In the genomic region with DNA sequence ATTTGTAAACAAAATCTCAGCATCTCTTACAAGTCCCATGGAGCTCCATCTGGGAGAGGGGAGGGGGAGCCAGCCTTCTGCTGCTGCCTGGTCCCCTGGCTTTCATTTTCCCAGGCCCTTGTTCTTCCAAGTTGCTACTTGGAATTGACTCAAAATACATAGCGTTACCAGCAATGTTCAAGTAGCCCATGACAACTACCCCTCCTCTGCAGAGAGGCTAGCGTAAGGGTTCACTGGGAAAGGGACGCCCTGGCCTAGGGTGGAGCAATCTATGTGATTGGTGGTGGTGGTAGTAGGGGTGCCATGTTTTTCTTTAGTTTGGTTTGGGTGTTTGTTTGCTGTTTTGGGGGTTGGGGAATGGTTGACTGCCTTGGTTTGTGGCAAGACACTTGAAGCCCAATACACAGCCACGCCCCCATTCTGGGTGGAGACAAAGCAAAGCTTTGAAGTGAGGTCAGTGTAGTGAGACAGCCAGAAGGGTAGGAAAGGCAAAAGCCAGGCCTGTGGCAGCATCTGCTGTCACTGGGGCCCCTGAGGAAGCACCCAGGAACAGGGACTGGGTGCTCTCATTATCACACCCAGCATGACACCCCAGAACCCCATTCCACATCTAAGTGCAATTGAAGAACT, we compare ENCODE assay signal across 7 mouse cellular contexts. TPM values are rescaled to one million over a fixed set of nuclear protein-coding genes. Genes with fewer than 3 reads are reported as not detected.
DNase-seq lines count a peak whose midpoint lies in the region; ATAC-seq and TF ChIP-seq lines count a peak whose summit lies in the region.

No protein-coding gene starts in this region.

- no peak for ATAC-seq in liver, embryonic 11.5 days (replicated peaks; ENCODE audit: low FRiP score)
- peak; percentile 32; the same call in 1 of the 2 replicates for ATAC-seq in forebrain, embryonic 15.5 days (replicated peaks)
- peak; percentile 10; the same call in 1 of the 2 replicates for ATAC-seq in liver, postnatal 0 days
- peak; percentile 49; the same call in 1 of the 2 replicates for ATAC-seq in stomach, embryonic 14.5 days (ENCODE audit: insufficient number of reproducible peaks, insufficient read depth, low FRiP score, low read depth)

- no peaks in the 10 kb centered on the region for H3K27me3 ChIP-seq in liver, embryonic 11.5 days (replicated peaks; ENCODE audit: control insufficient read depth, insufficient read depth, low read length)
- no peaks in the 10 kb centered on the region for H3K27me3 ChIP-seq in forebrain, embryonic 15.5 days
- no peaks in the 10 kb centered on the region for H3K27me3 ChIP-seq in liver, postnatal 0 days (ENCODE audit: insufficient read depth, low read length)
- no peaks in the 10 kb centered on the region for H3K27me3 ChIP-seq in stomach, embryonic 14.5 days (ENCODE audit: control insufficient read depth, insufficient read depth, low read length)

- no peak overlapping the region; the same call in 1 of the 2 replicates for H3K4me2 ChIP-seq in liver, embryonic 11.5 days
- no peak overlapping the region for H3K4me2 ChIP-seq in forebrain, embryonic 15.5 days (replicated peaks)
- H3K4me2 ChIP-seq in liver, postnatal 0 days (ENCODE audit: low read depth, low read length), result peak overlapping the region; percentile 70
- no peak overlapping the region for H3K4me2 ChIP-seq in stomach, embryonic 14.5 days (replicated peaks; ENCODE audit: low read depth, low read length)

- TF ChIP-seq CTCF in liver, postnatal 0 days (IDR thresholded peaks at IDR 0.05; ENCODE audit: low read depth), result no peak

- peaks cover 2% of the 10 kb centered on the region; the same call in 1 of the 2 replicates for H3K4me1 ChIP-seq in liver, embryonic 11.5 days (replicated peaks; ENCODE audit: control insufficient read depth, insufficient read depth, low read length)
- H3K4me1 ChIP-seq in forebrain, embryonic 15.5 days, result peaks cover 12% of the 10 kb centered on the region; the same call in 1 of the 2 replicates
- peaks cover 19% of the 10 kb centered on the region for H3K4me1 ChIP-seq in liver, postnatal 0 days (ENCODE audit: insufficient read depth)
- H3K4me1 ChIP-seq in stomach, embryonic 14.5 days (ENCODE audit: control insufficient read depth, insufficient read depth, low read length), result 0 out of 2 replicates have a peak, but pooled peaks cover 5% of the 10 kb centered on the region

- H3K36me3 ChIP-seq in liver, embryonic 11.5 days (ENCODE audit: control insufficient read depth, insufficient read depth, low read length), result no peaks in the 10 kb centered on the region
- no peaks in the 10 kb centered on the region for H3K36me3 ChIP-seq in forebrain, embryonic 15.5 days
- H3K36me3 ChIP-seq in liver, postnatal 0 days (replicated peaks; ENCODE audit: insufficient read depth, low read length), result no peaks in the 10 kb centered on the region
- no peaks in the 10 kb centered on the region for H3K36me3 ChIP-seq in stomach, embryonic 14.5 days (ENCODE audit: control insufficient read depth, insufficient read depth, low read length)

- peak; percentile 17 for DNase-seq in liver
- no peak for DNase-seq in liver, embryonic 11.5 days (ENCODE audit: low spot score)
- DNase-seq in liver, postnatal 0 days, result peak; percentile 61
- no peak for DNase-seq in heart, postnatal 25 days (ENCODE audit: low spot score)
- no peak for DNase-seq in spleen, postnatal 10 days (ENCODE audit: low spot score in 2 of 2)

- H3K9me3 ChIP-seq in liver, embryonic 11.5 days (ENCODE audit: control insufficient read depth, low read length), result no peaks in the 10 kb centered on the region
- H3K9me3 ChIP-seq in forebrain, embryonic 15.5 days, result no peaks in the 10 kb centered on the region
- no peaks in the 10 kb centered on the region for H3K9me3 ChIP-seq in liver, postnatal 0 days (ENCODE audit: low read length)
- no peaks in the 10 kb centered on the region for H3K9me3 ChIP-seq in stomach, embryonic 14.5 days (ENCODE audit: control insufficient read depth, low read depth, low read length)

- intact Hi-C loops in heart, postnatal 25 days (cut with DNase I), result no loop called here

- WGBS in liver, embryonic 11.5 days, result 81% methylated on average over 4 of the region's 4 CpGs
- WGBS in forebrain, embryonic 15.5 days, result 76% methylated on average over 4 of the region's 4 CpGs
- WGBS in liver, postnatal 0 days (ENCODE audit: insufficient replicate concordance), result 63% methylated on average over 4 of the region's 4 CpGs
- WGBS in stomach, embryonic 14.5 days, result 83% methylated on average over 4 of the region's 4 CpGs

- no peak overlapping the region for H3K9ac ChIP-seq in liver, embryonic 11.5 days (ENCODE audit: low read depth, low read length)
- H3K9ac ChIP-seq in forebrain, embryonic 15.5 days (replicated peaks), result no peak overlapping the region
- H3K9ac ChIP-seq in liver, postnatal 0 days (replicated peaks), result no peak overlapping the region
- H3K9ac ChIP-seq in stomach, embryonic 14.5 days (replicated peaks; ENCODE audit: low read depth, low read length), result no peak overlapping the region

- no peak overlapping the region for H3K27ac ChIP-seq in liver, embryonic 11.5 days (ENCODE audit: low read depth, low read length)
- H3K27ac ChIP-seq in forebrain, embryonic 15.5 days (replicated peaks), result no peak overlapping the region
- peak overlapping the region; percentile 61 for H3K27ac ChIP-seq in liver, postnatal 0 days (ENCODE audit: low read depth)
- no peak overlapping the region for H3K27ac ChIP-seq in stomach, embryonic 14.5 days (ENCODE audit: low read length)

- H3K4me3 ChIP-seq in liver, embryonic 11.5 days (ENCODE audit: low read depth, low read length), result no peak overlapping the region
- H3K4me3 ChIP-seq in forebrain, embryonic 15.5 days, result no peak overlapping the region
- H3K4me3 ChIP-seq in liver, postnatal 0 days (ENCODE audit: low read depth, low read length), result no peak overlapping the region
- no peak overlapping the region for H3K4me3 ChIP-seq in stomach, embryonic 14.5 days (ENCODE audit: low read depth, low read length)

- no peak for TF ChIP-seq EP300 in liver, postnatal 0 days (IDR thresholded peaks at IDR 0.05; ENCODE audit: low read depth)

RNA-seq across cellular contexts. Expression of a gene that starts 4.6 kb away (rescaled TPM):
- 36.3 and 42.2 TPM in 2 replicates for polyA plus RNA-seq in liver, embryonic 11.5 days (2014; fragmentation: Nextera tagmentation; extraction: Ambion mirVana)
- 22.1 and 22.3 TPM in 2 replicates for polyA plus RNA-seq in forebrain, embryonic 15.5 days (2015; fragmentation: Nextera tagmentation; extraction: Ambion mirVana)
- 19.8 and 24.2 TPM in 2 replicates for polyA plus RNA-seq in liver, postnatal 0 days (2015; fragmentation: Nextera tagmentation; extraction: Ambion mirVana)
- 16.6 and 17.7 TPM in 2 replicates for polyA plus RNA-seq in stomach, embryonic 14.5 days (2014; fragmentation: Nextera tagmentation; extraction: Ambion mirVana)
- total RNA-seq in heart, postnatal 25 days (2021), result 100 to 1,000 TPM; 143 to 173 TPM

RNA-seq across cellular contexts. Expression of a gene that starts 58.1 kb away (rescaled TPM):
- polyA plus RNA-seq in liver, embryonic 11.5 days (2014; fragmentation: Nextera tagmentation; extraction: Ambion mirVana), result not detected in 2 replicates
- polyA plus RNA-seq in forebrain, embryonic 15.5 days (2015; fragmentation: Nextera tagmentation; extraction: Ambion mirVana), result 0.28 TPM in 1 of 2 replicates, not detected in the other
- polyA plus RNA-seq in liver, postnatal 0 days (2015; fragmentation: Nextera tagmentation; extraction: Ambion mirVana), result 0.09 and 0.19 TPM in 2 replicates
- polyA plus RNA-seq in stomach, embryonic 14.5 days (2014; fragmentation: Nextera tagmentation; extraction: Ambion mirVana), result 0.11 and 0.12 TPM in 2 replicates
- under 1 TPM in 1 of 2 experiments, not detected in 1; 0.21 TPM for total RNA-seq in heart, postnatal 25 days (2021)

Comparison
In these comparisons a context has a peak if more than half of its experiments do, and no peak if none do; other contexts are left out.
1. DNase-seq: peak in liver (single experiment) and liver, postnatal 0 days (single experiment); none in liver, embryonic 11.5 days (single experiment), heart, postnatal 25 days (single experiment) and spleen, postnatal 10 days (0 of 2).